Mouse (Mus musculus): Measurements from ENCODE around the gene Gm7347. TPM values are rescaled to one million over a fixed set of nuclear protein-coding genes. Genes with fewer than 3 reads are reported as not detected.

The Gm7347 gene
- not detected for polyA plus RNA-seq (2012; fragmentation: generic; extraction: Trizol)

DNA sequence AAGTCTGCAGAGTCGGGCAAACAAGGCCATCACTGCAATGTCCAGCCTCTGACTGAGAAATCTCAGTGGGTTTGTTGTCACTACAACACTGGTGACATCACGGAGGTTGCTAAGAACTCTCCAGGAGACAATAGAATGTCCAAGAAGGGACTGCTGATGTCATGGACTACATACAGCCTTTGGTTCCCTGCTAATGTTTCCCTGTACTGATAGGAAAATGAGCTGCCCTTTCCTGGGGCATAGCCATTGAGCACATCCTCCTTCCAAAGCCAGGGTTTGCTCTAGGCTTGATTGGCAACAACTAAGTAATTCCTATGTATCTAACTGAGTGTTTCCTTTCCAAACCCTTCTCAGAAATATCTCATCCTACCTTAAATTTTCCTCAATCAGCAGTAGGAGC is at the start of gene Gm7347:
TSS of gene Gm7347 (minus strand) at position 101 of the 400 bp plus-strand sequence.

DNA sequence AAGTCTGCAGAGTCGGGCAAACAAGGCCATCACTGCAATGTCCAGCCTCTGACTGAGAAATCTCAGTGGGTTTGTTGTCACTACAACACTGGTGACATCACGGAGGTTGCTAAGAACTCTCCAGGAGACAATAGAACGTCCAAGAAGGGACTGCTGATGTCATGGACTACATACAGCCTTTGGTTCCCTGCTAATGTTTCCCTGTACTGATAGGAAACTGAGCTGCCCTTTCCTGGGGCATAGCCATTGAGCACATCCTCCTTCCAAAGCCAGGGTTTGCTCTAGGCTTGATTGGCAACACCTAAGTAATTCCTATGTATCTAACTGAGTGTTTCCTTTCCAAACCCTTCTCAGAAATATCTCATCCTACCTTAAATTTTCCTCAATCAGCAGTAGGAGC is 46.9 kb upstream of the Gm7347 start, which contains the start of gene 5031410I06Rik:
TSS of gene 5031410I06Rik (minus strand) at position 101 of the 400 bp plus-strand sequence.

DNA sequence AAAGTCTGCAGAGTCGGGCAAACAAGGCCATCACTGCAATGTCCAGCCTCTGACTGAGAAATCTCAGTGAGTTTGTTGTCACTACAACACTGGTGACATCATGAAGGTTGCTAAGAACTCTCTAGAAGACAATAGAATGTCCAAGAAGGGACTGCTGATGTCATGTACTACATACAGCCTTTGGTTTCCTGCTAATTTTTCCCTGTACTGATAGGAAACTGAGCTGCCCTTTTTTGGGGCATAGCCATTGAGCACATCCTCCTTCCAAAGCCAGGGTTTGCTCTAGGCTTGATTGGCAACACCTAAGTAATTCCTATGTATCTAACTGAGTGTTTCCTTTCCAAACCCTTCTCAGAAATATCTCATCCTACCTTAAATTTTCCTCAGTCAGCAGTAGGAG is 30.8 kb upstream of the Gm7347 start, which contains the start of gene Gm10471:
TSS of gene Gm10471 (minus strand) at position 101 of the 400 bp plus-strand sequence.

DNA sequence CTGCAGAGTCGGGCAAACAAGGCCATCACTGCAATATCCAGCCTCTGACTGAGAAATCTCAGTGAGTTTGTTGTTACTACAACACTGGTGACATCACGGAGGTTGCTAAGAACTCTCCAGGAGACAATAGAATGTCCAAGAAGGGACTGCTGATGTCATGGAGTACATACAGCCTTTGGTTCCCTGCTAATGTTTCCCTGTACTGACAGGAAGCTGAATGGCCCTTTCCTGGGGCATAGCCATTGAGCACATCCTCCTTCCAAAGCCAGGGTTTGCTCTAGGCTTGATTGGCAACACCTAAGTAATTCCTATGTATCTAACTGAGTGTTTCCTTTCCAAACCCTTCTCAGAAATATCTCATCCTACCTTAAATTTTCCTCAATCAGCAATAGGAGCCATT is 18.9 kb downstream of the Gm7347 start, which contains the start of gene Speer4a:
TSS of gene Speer4a (minus strand) at position 101 of the 400 bp plus-strand sequence.

DNA sequence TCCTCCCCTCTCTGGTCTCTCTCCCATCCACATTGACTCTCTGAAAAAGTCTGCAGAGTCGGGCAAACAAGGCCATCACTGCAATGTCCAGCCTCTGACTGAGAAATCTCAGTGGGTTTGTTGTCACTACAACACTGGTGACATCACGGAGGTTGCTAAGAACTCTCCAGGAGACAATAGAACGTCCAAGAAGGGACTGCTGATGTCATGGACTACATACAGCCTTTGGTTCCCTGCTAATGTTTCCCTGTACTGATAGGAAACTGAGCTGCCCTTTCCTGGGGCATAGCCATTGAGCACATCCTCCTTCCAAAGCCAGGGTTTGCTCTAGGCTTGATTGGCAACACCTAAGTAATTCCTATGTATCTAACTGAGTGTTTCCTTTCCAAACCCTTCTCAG is 35.6 kb downstream of the Gm7347 start, which contains the start of gene Gm5862:
TSS of gene Gm5862 (minus strand) at position 101 of the 400 bp plus-strand sequence.

DNA sequence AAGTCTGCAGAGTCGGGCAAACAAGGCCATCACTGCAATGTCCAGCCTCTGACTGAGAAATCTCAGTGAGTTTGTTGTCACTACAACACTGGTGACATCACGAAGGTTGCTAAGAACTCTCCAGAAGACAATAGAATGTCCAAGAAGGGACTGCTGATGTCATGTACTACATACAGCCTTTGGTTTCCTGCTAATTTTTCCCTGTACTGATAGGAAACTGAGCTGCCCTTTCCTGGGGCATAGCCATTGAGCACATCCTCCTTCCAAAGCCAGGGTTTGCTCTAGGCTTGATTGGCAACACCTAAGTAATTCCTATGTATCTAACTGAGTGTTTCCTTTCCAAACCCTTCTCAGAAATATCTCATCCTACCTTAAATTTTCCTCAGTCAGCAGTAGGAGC is 53.7 kb downstream of the Gm7347 start, which contains the start of gene Gm1979:
TSS of gene Gm1979 (minus strand) at position 101 of the 400 bp plus-strand sequence.

Other genes starting within 250 kb of the Gm7347 start
- not detected for gene Gm21663, start 116.2 kb downstream of the Gm7347 start, polyA plus RNA-seq (2012; fragmentation: generic; extraction: Trizol)
- gene Gm21671, start 104.2 kb downstream of the Gm7347 start, polyA plus RNA-seq (2012; fragmentation: generic; extraction: Trizol) = not detected
- under 1 TPM; 0.02 to 0.04 TPM for gene Gm21680, start 85.9 kb downstream of the Gm7347 start, polyA plus RNA-seq (2012; fragmentation: generic; extraction: Trizol)
- under 1 TPM in 1 of 2 experiments, not detected in 1; 0.02 TPM for gene Gm21698, start 69.9 kb downstream of the Gm7347 start, polyA plus RNA-seq (2012; fragmentation: generic; extraction: Trizol)
- gene Gm1979, start 53.8 kb downstream of the Gm7347 start, polyA plus RNA-seq (2012; fragmentation: generic; extraction: Trizol) = not detected
- not detected for gene Gm5862, start 35.7 kb downstream of the Gm7347 start, polyA plus RNA-seq (2012; fragmentation: generic; extraction: Trizol)
- gene Speer4a, start 19.0 kb downstream of the Gm7347 start, polyA plus RNA-seq (2012; fragmentation: generic; extraction: Trizol) = not detected
- gene Gm10471, start 30.7 kb upstream of the Gm7347 start, polyA plus RNA-seq (2012; fragmentation: generic; extraction: Trizol) = not detected
- gene 5031410I06Rik, start 46.8 kb upstream of the Gm7347 start, polyA plus RNA-seq (2012; fragmentation: generic; extraction: Trizol) = under 1 TPM; 0.04 TPM
- not detected for gene Gm10220, start 62.8 kb upstream of the Gm7347 start, polyA plus RNA-seq (2012; fragmentation: generic; extraction: Trizol)
- under 1 TPM; 0.01 to 0.04 TPM for gene Gm7361, start 199.1 kb upstream of the Gm7347 start, polyA plus RNA-seq (2012; fragmentation: generic; extraction: Trizol)